22 mouse cellular contexts compared by ENCODE assay signal in the genomic region with DNA sequence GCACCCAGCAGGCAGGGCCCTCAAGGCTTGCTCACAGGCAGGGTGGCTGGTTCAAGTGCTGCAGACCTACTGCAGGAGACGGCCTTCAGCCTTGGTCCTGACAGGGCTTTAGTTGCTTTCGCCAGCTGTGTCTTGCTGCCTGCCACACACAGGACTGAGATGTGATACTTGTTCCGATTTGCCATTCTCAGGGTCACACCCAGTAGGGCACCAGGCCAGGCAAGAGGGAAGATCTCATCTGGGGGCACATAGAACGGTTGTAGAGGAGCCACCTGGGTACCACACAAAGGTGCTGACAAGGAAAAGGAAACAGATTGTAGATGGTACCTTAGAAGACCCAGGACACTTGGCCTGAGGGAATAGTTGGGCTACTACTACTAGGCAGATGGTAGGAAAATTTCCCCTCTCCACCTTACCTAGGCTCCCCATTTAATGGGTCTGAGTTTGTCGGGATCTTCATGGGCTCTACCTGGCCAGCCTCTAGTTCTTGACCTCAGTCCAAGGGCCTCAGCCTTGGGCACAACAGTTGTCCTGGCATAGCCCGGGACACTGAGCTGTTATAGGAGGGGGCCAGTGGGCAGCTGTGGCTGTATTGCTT. TPM values are rescaled to one million over a fixed set of nuclear protein-coding genes. Genes with fewer than 3 reads are reported as not detected.
"Had no signal": no experiment of that assay in that cellular context is flagged by ENCODE, and none has a peak within 500 bp of the region (broad histone marks: within the 10 kb centered on the region; RNA-seq: fewer than 3 reads in every experiment).

No protein-coding gene starts in this region.

- H3K9me3 ChIP-seq: limb, embryonic 12.5 days; limb, embryonic 15.5 days; lung, embryonic 15.5 days; midbrain, embryonic 12.5 days; neural tube, embryonic 13.5 days; stomach, embryonic 15.5 days had no signal

- H3K27ac ChIP-seq: limb, embryonic 12.5 days; limb, embryonic 15.5 days; liver, embryonic 14.5 days; lung, embryonic 15.5 days; midbrain, embryonic 12.5 days; neural tube, embryonic 13.5 days; stomach, embryonic 15.5 days had no signal

- H3K4me3 ChIP-seq: limb, embryonic 12.5 days; limb, embryonic 15.5 days; lung, embryonic 15.5 days; midbrain, embryonic 12.5 days; myocyte; neural tube, embryonic 13.5 days; stomach, embryonic 15.5 days had no signal

- H3K9ac ChIP-seq: limb, embryonic 12.5 days; limb, embryonic 15.5 days; liver, embryonic 14.5 days; liver, postnatal 0 days; lung, embryonic 15.5 days; midbrain, embryonic 12.5 days; neural tube, embryonic 13.5 days; stomach, embryonic 15.5 days had no signal

- H3K4me2 ChIP-seq: limb, embryonic 12.5 days; limb, embryonic 15.5 days; liver, embryonic 11.5 days; lung, embryonic 15.5 days; midbrain, embryonic 12.5 days; neural tube, embryonic 13.5 days; stomach, embryonic 15.5 days had no signal

- ATAC-seq: liver, postnatal 0 days; midbrain, embryonic 16.5 days had no signal

- H3K27me3 ChIP-seq: limb, embryonic 15.5 days; lung, embryonic 15.5 days; stomach, embryonic 15.5 days had no signal

- DNase-seq: kidney, adult 9 months; kidney, postnatal 14 days; kidney, postnatal 4 days; left cerebral cortex, postnatal 4 days; liver, postnatal 0 days; lung, postnatal 14 days; lung, postnatal 4 days; retina, postnatal 1 day; right cerebral cortex, postnatal 25 days; spleen, adult 18-20 months; thymus, postnatal 25 days had no signal

RNA-seq across cellular contexts. Expression of gene Susd2, which starts 21.0 kb away (rescaled TPM):
- total RNA-seq: monocyte, adult 5-6 weeks had no signal
